20 mouse cellular contexts compared by ENCODE assay signal in the genomic region with DNA sequence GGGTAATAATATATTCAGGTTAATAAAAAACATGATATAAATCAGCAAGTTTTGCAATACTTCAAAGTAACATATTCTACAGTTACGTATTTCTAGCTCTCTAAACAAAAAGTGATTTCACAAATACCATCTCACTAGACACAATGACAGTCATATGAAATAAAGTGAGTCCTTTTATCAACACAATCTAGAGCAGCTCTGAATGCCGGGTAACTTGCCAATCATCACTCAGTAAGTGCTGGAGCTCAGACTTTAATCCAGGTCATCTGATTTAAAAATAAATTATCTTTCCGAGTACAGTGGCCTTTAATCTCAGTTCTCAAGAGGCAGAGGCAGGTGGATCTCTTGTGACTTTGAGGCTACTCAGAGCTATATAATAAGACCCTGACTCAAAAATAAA. TPM values are rescaled to one million over a fixed set of nuclear protein-coding genes. Genes with fewer than 3 reads are reported as not detected.
DNase-seq lines count a peak whose midpoint lies in the region; ATAC-seq and TF ChIP-seq lines count a peak whose summit lies in the region.
"Had no signal": no experiment of that assay in that cellular context is flagged by ENCODE, and none has a peak within 500 bp of the region (broad histone marks: within the 10 kb centered on the region; RNA-seq: fewer than 3 reads in every experiment).

No protein-coding gene starts in this region.

- H3K36me3 ChIP-seq in erythroblast, embryonic 14.5 days (ENCODE audit: control insufficient read depth) = peaks cover 47% of the 10 kb centered on the region
- H3K36me3 ChIP-seq in liver, embryonic 14.5 days (replicated peaks; ENCODE audit: control insufficient read depth, insufficient read depth, low read depth) = peaks cover 7% of the 10 kb centered on the region
- H3K36me3 ChIP-seq: hindbrain, embryonic 12.5 days had no signal

- no peaks in the 10 kb centered on the region for H3K27me3 ChIP-seq in erythroblast, embryonic 14.5 days (ENCODE audit: control insufficient read depth)
- no peaks in the 10 kb centered on the region for H3K27me3 ChIP-seq in liver, embryonic 14.5 days (ENCODE audit: control insufficient read depth, insufficient read depth, low read length)
- H3K27me3 ChIP-seq: hindbrain, embryonic 12.5 days had no signal

- ATAC-seq in erythroblast, adult 5-6 weeks (replicated peaks; ENCODE audit: low FRiP score, poor library complexity, severe bottlenecking) = no peak
- ATAC-seq in liver, embryonic 14.5 days (ENCODE audit: insufficient read depth) = no peak
- ATAC-seq: forebrain, embryonic 16.5 days had no signal

- no peak for TF ChIP-seq CTCF in layer of hippocampus, adult 2 months (conservative IDR thresholded peaks at IDR 0.05)
- TF ChIP-seq CTCF in liver, embryonic 14.5 days (IDR thresholded peaks at IDR 0.05; ENCODE audit: low read depth) = no peak

- intact Hi-C loops in left cerebral cortex, postnatal 10 days (cut with DNase I) = no loop called here

- peak overlapping the region; percentile 43; the same call in 1 of the 2 replicates for H3K27ac ChIP-seq in layer of hippocampus, adult 2 months
- H3K27ac ChIP-seq in liver, embryonic 14.5 days = no peak overlapping the region; the same call in 1 of the 2 replicates
- H3K27ac ChIP-seq: forebrain, embryonic 10.5 days; heart, adult 2 months; hindbrain, embryonic 12.5 days; left cerebral cortex, adult 2 months; limb, embryonic 10.5 days had no signal

- no peaks in the 10 kb centered on the region for H3K9me3 ChIP-seq in erythroblast, embryonic 14.5 days (ENCODE audit: control insufficient read depth, low read length)
- H3K9me3 ChIP-seq in liver, embryonic 14.5 days (ENCODE audit: control insufficient read depth, low read length) = no peaks in the 10 kb centered on the region
- H3K9me3 ChIP-seq: forebrain, embryonic 10.5 days; hindbrain, embryonic 12.5 days; limb, embryonic 10.5 days had no signal

- peak overlapping the region; percentile 91 for H3K4me2 ChIP-seq in liver, embryonic 14.5 days (ENCODE audit: low read depth)
- H3K4me2 ChIP-seq: midbrain, embryonic 11.5 days had no signal

- peak overlapping the region; percentile 96 for H3K9ac ChIP-seq in liver, embryonic 14.5 days (replicated peaks)
- H3K9ac ChIP-seq: hindbrain, embryonic 12.5 days had no signal

- TF ChIP-seq EP300 in liver, embryonic 14.5 days (IDR thresholded peaks at IDR 0.05; ENCODE audit: low read depth) = no peak

- no peak for DNase-seq in layer of hippocampus, adult 2 months (ENCODE audit: low spot score in 2 of 2)
- DNase-seq in layer of hippocampus, postnatal 10 days (ENCODE audit: low spot score in 2 of 2) = no peak
- DNase-seq in liver, embryonic 14.5 days (ENCODE audit: low read depth in 3 of 3, low spot score in 3 of 3) = no peak
- DNase-seq in urinary bladder, postnatal 4 days (ENCODE audit: low spot score in 2 of 2) = no peak
- no peak for DNase-seq in left cerebral cortex, postnatal 10 days (ENCODE audit: extremely low spot score in 1 of 2, low spot score in 2 of 2)
- DNase-seq: adrenal gland, postnatal 14 days; cerebellum, adult 9-10 months; gastrocnemius, postnatal 14 days; heart, adult 2 months; kidney, postnatal 4 days; layer of hippocampus, adult 9-11 months; lung, postnatal 14 days had no signal

- WGBS in liver, embryonic 14.5 days (ENCODE audit: insufficient replicate concordance) = 61% methylated on average over 3 of the region's 3 CpGs

- peaks cover 72% of the 10 kb centered on the region for H3K4me1 ChIP-seq in erythroblast, embryonic 14.5 days (ENCODE audit: control insufficient read depth)
- H3K4me1 ChIP-seq in liver, embryonic 14.5 days (replicated peaks; ENCODE audit: control insufficient read depth in 2 of 2, insufficient read depth in 2 of 2, low read length in 1 of 2) = peaks cover 23 to 26% of the 10 kb centered on the region in 2 experiments

- H3K4me3 ChIP-seq in erythroblast, embryonic 14.5 days (replicated peaks) = peak overlapping the region; percentile 91
- no peak overlapping the region for H3K4me3 ChIP-seq in layer of hippocampus, adult 2 months
- H3K4me3 ChIP-seq in liver, embryonic 14.5 days (ENCODE audit: insufficient read depth in 1 of 2, low read depth in 2 of 2, low read length in 2 of 2) = peak overlapping the region in 1 of 2 experiments; percentile 91; a peak in 2 of 4 replicates
- H3K4me3 ChIP-seq: heart, adult 2 months; hindbrain, embryonic 12.5 days; limb, embryonic 10.5 days had no signal

RNA-seq across cellular contexts. Expression of a gene that starts 2.2 kb away (rescaled TPM):
- 1.3 and 2.6 TPM in 2 replicates for polyA plus RNA-seq in erythroblast, embryonic 14.5 days (2012)
- total RNA-seq in erythroblast, adult 5-6 weeks (2015; ENCODE audit: low replicate concordance) = 170 and 241 TPM in 2 replicates
- 162 and 218 TPM in 2 replicates for total RNA-seq in erythroblast, adult 5-6 weeks (2017; ENCODE audit: low replicate concordance)
- total RNA-seq in layer of hippocampus, adult 2 months (2021) = 100 to 1,000 TPM; 111 to 139 TPM
- 100 to 1,000 TPM; 138 to 155 TPM for total RNA-seq in layer of hippocampus, postnatal 10 days (2021)
- 26.9 and 33.1 TPM in 2 replicates for polyA plus RNA-seq in liver, embryonic 14.5 days (2012; rRNA removed)
- polyA plus RNA-seq in liver, embryonic 14.5 days (2014; fragmentation: Nextera tagmentation; extraction: Ambion mirVana) = 94.2 and 98.4 TPM in 2 replicates
- 100 to 1,000 TPM; 165 to 171 TPM for total RNA-seq in left cerebral cortex, postnatal 10 days (2021)

RNA-seq across cellular contexts. Expression of a gene that starts 2.4 kb away (rescaled TPM):
- polyA plus RNA-seq in erythroblast, embryonic 14.5 days (2012) = 0.08 and 0.16 TPM in 2 replicates
- 6.9 and 8.8 TPM in 2 replicates for total RNA-seq in erythroblast, adult 5-6 weeks (2015; ENCODE audit: low replicate concordance)
- 9.5 TPM in 2 replicates for total RNA-seq in erythroblast, adult 5-6 weeks (2017; ENCODE audit: low replicate concordance)
- total RNA-seq in layer of hippocampus, adult 2 months (2021) = 10 to 100 TPM in 1 of 2 experiments, 1 to 10 TPM in 1; 9.0 to 10.1 TPM
- total RNA-seq in layer of hippocampus, postnatal 10 days (2021) = 10 to 100 TPM; 11.3 to 11.6 TPM
- 5.9 and 10.5 TPM in 2 replicates for polyA plus RNA-seq in liver, embryonic 14.5 days (2012; rRNA removed)
- 19.2 and 20.9 TPM in 2 replicates for polyA plus RNA-seq in liver, embryonic 14.5 days (2014; fragmentation: Nextera tagmentation; extraction: Ambion mirVana)
- total RNA-seq in left cerebral cortex, postnatal 10 days (2021) = 10 to 100 TPM; 10.6 to 11.0 TPM
